Mouse (Mus musculus) E14TG2a.4 (cell line): Measurements from ENCODE around the gene Zfp26.

Source experiments
- CTCF ChIP-seq: conservative IDR thresholded peaks from 2 replicates; pipeline ENCODE4 v1.5.1; 2014; ENCODE audit warnings: low read length
- POU5F1 ChIP-seq: IDR thresholded peaks from 2 replicates; pipeline ENCODE4 v1.6.1; 2014; ENCODE audit warnings: low read length, borderline replicate concordance

- TF ChIP-seq CTCF (no peak), POU5F1 (no peak)
Observed at GRCm38 (mm10) chr9:20430004-20430403, 30.0 kb downstream of the Zfp26 start.
